Mouse (Mus musculus) heart, embryonic 14.5 days (tissue): ENCODE results near the gene Arid5b. TPM values are rescaled to one million over a fixed set of nuclear protein-coding genes. Genes with fewer than 3 reads are reported as not detected.
A peak's percentile ranks its signal among the peaks of the same experiment; 100 is the strongest.

Source experiments
- ATAC-seq: fragments of 200-750 bp; cut with Nextera tagmentation; 2 replicates; pipeline ENCODE4 v1.8.0; 2017; ENCODE audit warnings: low read depth, moderate TSS enrichment; ENCODE audit not compliant: insufficient number of reproducible peaks, insufficient read depth, low FRiP score
- H3K27ac ChIP-seq, 2 experiments: fragments of 200-500 bp in 1 of 2; fragments of 300-500 bp in 1 of 2; sonication (generic) in 1 of 2; replicated peaks in 1 of 2; 2 replicates each; pipeline ENCODE4 v1.5.1; 2012 to 2014; ENCODE audit warnings: low read depth in 2 of 2, low read length in 2 of 2, control low read depth in 1 of 2, mild to moderate bottlenecking in 1 of 2, mixed read lengths in 1 of 2; ENCODE audit not compliant: control insufficient read depth in 1 of 2, insufficient read depth in 1 of 2
- H3K27me3 ChIP-seq: fragments of 300-500 bp; sonication (generic); 2 replicates; pipeline ENCODE4 v1.6.1; 2014; ENCODE audit warnings: mild to moderate bottlenecking, low read length, control low read depth; ENCODE audit not compliant: control insufficient read depth, insufficient read depth
- H3K36me3 ChIP-seq: fragments of 300-500 bp; sonication (generic); 2 replicates; pipeline ENCODE4 v1.6.1; 2014; ENCODE audit warnings: mild to moderate bottlenecking, control low read depth, low read length, mixed read lengths; ENCODE audit not compliant: control insufficient read depth, insufficient read depth
- H3K4me1 ChIP-seq, 2 experiments: fragments of 200-500 bp in 1 of 2; fragments of 300-500 bp in 1 of 2; sonication (generic) in 1 of 2; 2 replicates each; pipeline ENCODE4 v1.6.1; 2012 to 2014; ENCODE audit warnings: low read length in 2 of 2, control low read depth in 1 of 2, mixed read lengths in 1 of 2; ENCODE audit not compliant: control insufficient read depth in 2 of 2, insufficient read depth in 2 of 2
- H3K4me2 ChIP-seq: fragments of 300-500 bp; sonication (generic); 2 replicates; pipeline ENCODE4 v1.6.1; 2014; ENCODE audit warnings: mild to moderate bottlenecking, low read length
- H3K4me3 ChIP-seq, 2 experiments: fragments of 200-500 bp in 1 of 2; fragments of 300-500 bp in 1 of 2; sonication (generic) in 1 of 2; 2 replicates each; pipeline ENCODE4 v1.5.1; 2012 to 2014; ENCODE audit warnings: low read length in 2 of 2, mild to moderate bottlenecking in 2 of 2, control low read depth in 1 of 2, low read depth in 1 of 2, moderate library complexity in 1 of 2; ENCODE audit not compliant: control insufficient read depth in 1 of 2, insufficient read depth in 1 of 2
- H3K9ac ChIP-seq: fragments of 300-500 bp; sonication (generic); 2 replicates; pipeline ENCODE4 v1.6.1; 2014; ENCODE audit warnings: mild to moderate bottlenecking, low read length
- H3K9me3 ChIP-seq: fragments of 300-500 bp; sonication (generic); 2 replicates; pipeline ENCODE4 v1.6.1; 2016; ENCODE audit warnings: low read length, control low read depth; ENCODE audit not compliant: control insufficient read depth
- WGBS: fragments of 180-500 bp; shearing (Covaris S2); extraction: QIAGEN DNeasy Blood & Tissue Kit; methylation state at CpG from one replicate; pipeline ENCODE4 v1.1.7; 2014; 5-methylcytosine and 5-hydroxymethylcytosine counted together
- polyA plus RNA-seq: library from polyadenylated mRNA; unstranded; fragments of >200 nt; fragmentation: Nextera tagmentation; extraction: Ambion mirVana; gene quantifications from 2 replicates; pipeline ENCODE4 v1.2.1, GENCODE M21; 2014

Arid5b gene
- polyA plus RNA-seq, 1 experiment from 2014 or later: 23.0 TPM

- Histone ChIP-seq H3K9me3 (no peaks in the 10 kb centered on the region), H3K4me3 (no peak overlapping the region), H3K27ac (0 out of 4 replicates have a peak overlapping the region, but pooled peaks of 1 of the 2 experiments have one; percentile 15), H3K4me2 (no peak overlapping the region), H3K27me3 (no peaks in the 10 kb centered on the region), H3K4me1 (peaks cover 7 to 49% of the 10 kb centered on the region in 2 experiments; a peak in 3 of 4 replicates), H3K36me3 (peaks cover 47% of the 10 kb centered on the region), H3K9ac (no peak overlapping the region)
- no peak for ATAC-seq
- 66% methylated on average over 8 of the region's 8 CpGs for WGBS
Observed at GRCm38 (mm10) chr10:68125919-68126550, 152.5 kb downstream of the Arid5b start.

GRCm38 (mm10) chr10:68124985-68125384 is 153.6 kb downstream of the Arid5b start:
- WGBS: 60% methylated on average over 2 of the region's 2 CpGs
- no peak overlapping the region for H3K4me2 ChIP-seq

GRCm38 (mm10) chr10:68123446-68123845 is 155.1 kb downstream of the Arid5b start:
- 80% methylated on average over 4 of the region's 4 CpGs for WGBS
- H3K27me3 ChIP-seq: no peaks in the 10 kb centered on the region
- H3K4me1 ChIP-seq: peaks cover 9 to 46% of the 10 kb centered on the region in 2 experiments; a peak in 3 of 4 replicates

More at GRCm38 (mm10) chr10:68124985-68125384, 153.6 kb downstream of the Arid5b start:
- no peaks in the 10 kb centered on the region for H3K9me3 ChIP-seq
- H3K27ac ChIP-seq: no peak overlapping the region
- H3K36me3 ChIP-seq: peaks cover 44% of the 10 kb centered on the region
- no peak overlapping the region for H3K4me3 ChIP-seq
- H3K9ac ChIP-seq: no peak overlapping the region
- peaks cover 7 to 51% of the 10 kb centered on the region in 2 experiments; a peak in 3 of 4 replicates for H3K4me1 ChIP-seq
- no peaks in the 10 kb centered on the region for H3K27me3 ChIP-seq
- no peak for ATAC-seq

GRCm38 (mm10) chr10:68121960-68122359 is 156.6 kb downstream of the Arid5b start:
- H3K36me3 ChIP-seq: peaks cover 60% of the 10 kb centered on the region
- H3K4me1 ChIP-seq: peaks cover 6 to 33% of the 10 kb centered on the region in 2 experiments; a peak in 3 of 4 replicates
- ATAC-seq: no peak
- no peak overlapping the region for H3K9ac ChIP-seq
- H3K27me3 ChIP-seq: no peaks in the 10 kb centered on the region
- H3K4me3 ChIP-seq: no peak overlapping the region
- no peak overlapping the region for H3K27ac ChIP-seq
- 70% methylated on average over 4 of the region's 4 CpGs for WGBS
- H3K9me3 ChIP-seq: no peaks in the 10 kb centered on the region
- H3K4me2 ChIP-seq: no peak overlapping the region

More at GRCm38 (mm10) chr10:68123446-68123845, 155.1 kb downstream of the Arid5b start:
- ATAC-seq: no peak
- Histone ChIP-seq H3K27ac (no peak overlapping the region), H3K4me3 (no peak overlapping the region), H3K9me3 (no peaks in the 10 kb centered on the region), H3K4me2 (no peak overlapping the region), H3K9ac (no peak overlapping the region), H3K36me3 (peaks cover 46% of the 10 kb centered on the region)

GRCm38 (mm10) chr10:68121251-68121650 is 157.3 kb downstream of the Arid5b start:
- H3K4me3 ChIP-seq: no peak overlapping the region
- no peaks in the 10 kb centered on the region for H3K27me3 ChIP-seq
- no peak for ATAC-seq
- no peak overlapping the region for H3K4me2 ChIP-seq
- peaks cover 5 to 27% of the 10 kb centered on the region in 2 experiments; a peak in 3 of 4 replicates for H3K4me1 ChIP-seq
- peaks cover 64% of the 10 kb centered on the region for H3K36me3 ChIP-seq
- no peak overlapping the region for H3K9ac ChIP-seq
- no peak overlapping the region for H3K27ac ChIP-seq
- WGBS: 91% methylated on average over 2 of the region's 2 CpGs
- H3K9me3 ChIP-seq: no peaks in the 10 kb centered on the region

- Histone ChIP-seq H3K9ac (no peak overlapping the region), H3K4me1 (peaks cover 4 to 17% of the 10 kb centered on the region in 2 experiments; a peak in 3 of 4 replicates), H3K9me3 (no peaks in the 10 kb centered on the region), H3K36me3 (peaks cover 67% of the 10 kb centered on the region), H3K27ac (peak overlapping the region in 1 of 2 experiments; percentile 38; a peak in 1 of 4 replicates), H3K27me3 (no peaks in the 10 kb centered on the region), H3K4me3 (no peak overlapping the region), H3K4me2 (no peak overlapping the region)
- ATAC-seq: no peak
- WGBS: 34% methylated on average over 4 of the region's 4 CpGs
Observed at GRCm38 (mm10) chr10:68120011-68120410, 158.5 kb downstream of the Arid5b start.

GRCm38 (mm10) chr10:68119285-68119684 is 159.3 kb downstream of the Arid5b start:
- Histone ChIP-seq H3K9ac (no peak overlapping the region), H3K4me2 (no peak overlapping the region), H3K36me3 (peaks cover 67% of the 10 kb centered on the region), H3K4me1 (peaks cover 4 to 17% of the 10 kb centered on the region in 2 experiments; a peak in 3 of 4 replicates), H3K4me3 (no peak overlapping the region), H3K27ac (0 out of 4 replicates have a peak overlapping the region, but pooled peaks of 1 of the 2 experiments have one; percentile 4), H3K9me3 (no peaks in the 10 kb centered on the region), H3K27me3 (no peaks in the 10 kb centered on the region)
- ATAC-seq: peak; percentile 62
- 5% methylated on average over 6 of the region's 6 CpGs for WGBS
